Mouse (Mus musculus): ENCODE measurements around the gene Utp14a.

Gene Utp14a

GRCm38 (mm10) chrX:48311727-48312126 lies 55.1 kb downstream of the Utp14a start:
- DNase-seq (ENCODE audit: low spot score in 2 of 2), result no peak

- DNase-seq (ENCODE audit: low spot score in 2 of 2), result peak; percentile 72 to 75
These were observed 57.9 kb downstream of the Utp14a start for GRCm38 (mm10) chrX:48314530-48315079.

GRCm38 (mm10) chrX:48317444-48317843 lies 60.8 kb downstream of the Utp14a start:
- no peak for DNase-seq (ENCODE audit: low spot score in 2 of 2)

- DNase-seq (ENCODE audit: low spot score in 2 of 2), result peak; percentile 42 to 55
These were observed 61.5 kb downstream of the Utp14a start for GRCm38 (mm10) chrX:48318194-48318593.

Measured in natural killer cell, adult 2 months (primary cell).